Mouse (Mus musculus): ENCODE measurements around the gene Cyp2b23. TPM values are rescaled to one million over a fixed set of nuclear protein-coding genes. Genes with fewer than 3 reads are reported as not detected.
"Not testable (repeated sequence)": the region's sequence is repeated elsewhere in the genome, so short reads cannot be mapped to it uniquely, and the experiment has no call there.

Gene Cyp2b23
- not detected in 2 replicates for polyA plus RNA-seq (2014; fragmentation: Nextera tagmentation; extraction: Ambion mirVana)

DNA sequence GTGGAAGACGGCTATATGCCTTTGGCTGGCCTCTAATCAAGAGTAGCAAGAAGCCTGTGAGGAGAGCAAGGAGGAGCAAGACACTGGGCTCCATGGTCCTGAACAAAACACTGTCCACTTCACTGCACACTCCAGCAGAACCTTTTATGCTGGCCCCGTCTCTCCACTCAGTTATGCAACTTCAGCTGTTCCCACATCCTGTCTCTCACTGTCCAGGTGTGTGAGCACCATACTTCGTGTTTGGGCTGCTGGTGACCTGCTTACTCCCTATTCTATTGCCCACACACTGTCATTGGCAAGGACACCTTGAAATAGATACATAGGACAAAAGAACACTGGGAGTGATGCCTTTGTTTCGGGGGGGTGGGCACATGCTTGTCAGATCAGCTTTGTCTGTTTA is at the start of gene Cyp2b23:
Cyp2b23 (minus strand) TSS at position 101 of the 400 bp plus-strand sequence.
- WGBS, result 79% methylated on average over 4 of the region's 4 CpGs
- Histone ChIP-seq H3K4me3 (ENCODE audit: low read depth, low read length) (no peak within 1 kb of the TSS), H3K4me2 (replicated peaks; ENCODE audit: low read depth, low read length) (no peak within 1 kb of the TSS), H3K27me3 (ENCODE audit: control insufficient read depth, insufficient read depth, low read length) (no peaks in the 10 kb centered on the region), H3K9ac (ENCODE audit: low read depth, low read length) (no peak within 1 kb of the TSS), H3K27ac (ENCODE audit: low read depth, low read length) (no peak within 1 kb of the TSS), H3K9me3 (ENCODE audit: control insufficient read depth, low read length) (no peaks in the 10 kb centered on the region; the same call in 1 of the 2 replicates), H3K36me3 (ENCODE audit: control insufficient read depth, insufficient read depth, low read length) (no peaks in the 10 kb centered on the region), H3K4me1 (replicated peaks; ENCODE audit: control insufficient read depth, insufficient read depth, low read length) (no peaks in the 10 kb centered on the region)
- no peak for ATAC-seq (ENCODE audit: low FRiP score)
- no peak for DNase-seq (ENCODE audit: low spot score)

DNA sequence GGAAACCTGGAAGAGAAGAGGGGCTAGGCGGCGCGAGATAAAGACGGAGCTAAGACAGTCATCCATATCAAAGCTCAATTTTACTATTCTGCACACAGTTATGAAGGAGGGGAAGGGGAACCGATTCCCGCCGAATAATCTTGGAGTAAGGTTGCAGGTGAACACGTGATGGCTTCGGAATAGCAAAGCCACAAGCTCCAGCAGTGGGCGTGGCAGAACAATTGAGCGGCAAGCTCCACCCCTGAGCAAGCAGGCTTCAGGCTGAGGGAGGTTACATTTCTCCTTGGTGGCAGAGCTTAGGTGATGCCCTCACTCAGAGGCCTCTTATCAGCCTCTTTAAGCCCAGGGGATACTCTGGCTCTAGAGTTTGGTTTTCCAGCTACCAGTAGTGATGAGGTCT is 24.8 kb upstream of the Cyp2b23 start:
- ATAC-seq (ENCODE audit: low FRiP score) (no peak), DNase-seq (ENCODE audit: low spot score) (no peak)
- H3K27me3 ChIP-seq (ENCODE audit: control insufficient read depth, insufficient read depth, low read length), result no peaks in the 10 kb centered on the region
- H3K9me3 ChIP-seq (ENCODE audit: control insufficient read depth, low read length), result no peaks in the 10 kb centered on the region
- H3K4me2 ChIP-seq (replicated peaks; ENCODE audit: low read depth, low read length), result no peak overlapping the region
- no peak overlapping the region for H3K4me3 ChIP-seq (ENCODE audit: low read depth, low read length)
- H3K4me1 ChIP-seq (replicated peaks; ENCODE audit: control insufficient read depth, insufficient read depth, low read length), result no peaks in the 10 kb centered on the region
- 90% methylated on average over 11 of the region's 11 CpGs for WGBS
- H3K9ac ChIP-seq (ENCODE audit: low read depth, low read length), result no peak overlapping the region
- no peak overlapping the region for H3K27ac ChIP-seq (ENCODE audit: low read depth, low read length)
- no peaks in the 10 kb centered on the region for H3K36me3 ChIP-seq (ENCODE audit: control insufficient read depth, insufficient read depth, low read length)

DNA sequence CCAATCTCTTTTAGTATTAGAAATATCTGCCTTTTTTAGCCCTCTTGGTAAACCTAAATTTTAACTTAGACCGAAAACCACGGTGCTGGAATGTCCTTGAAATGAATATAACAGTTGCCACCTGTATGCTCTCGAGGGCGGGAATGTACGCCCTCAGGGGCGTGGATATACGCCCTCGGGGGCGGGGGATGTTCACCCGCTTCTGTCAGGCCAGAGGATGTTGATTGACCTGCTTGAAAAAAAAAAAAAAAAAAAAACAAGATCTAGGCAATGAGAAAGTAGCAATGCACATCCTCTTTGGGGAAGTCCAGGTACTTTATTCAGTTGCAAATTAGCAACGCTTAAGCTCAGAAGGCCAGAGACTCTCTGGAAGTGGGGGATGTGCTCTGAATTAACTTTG is 20.8 kb upstream of the Cyp2b23 start:
- ATAC-seq (ENCODE audit: low FRiP score) (no peak), DNase-seq (ENCODE audit: low spot score) (no peak)
- Histone ChIP-seq H3K36me3 (ENCODE audit: control insufficient read depth, insufficient read depth, low read length) (no peaks in the 10 kb centered on the region), H3K27ac (ENCODE audit: low read depth, low read length) (no peak overlapping the region), H3K4me1 (replicated peaks; ENCODE audit: control insufficient read depth, insufficient read depth, low read length) (no peaks in the 10 kb centered on the region), H3K27me3 (ENCODE audit: control insufficient read depth, insufficient read depth, low read length) (no peaks in the 10 kb centered on the region), H3K4me2 (replicated peaks; ENCODE audit: low read depth, low read length) (no peak overlapping the region), H3K4me3 (ENCODE audit: low read depth, low read length) (no peak overlapping the region), H3K9me3 (ENCODE audit: control insufficient read depth, low read length) (no peaks in the 10 kb centered on the region), H3K9ac (ENCODE audit: low read depth, low read length) (no peak overlapping the region)
- 47% methylated on average over 11 of the region's 11 CpGs for WGBS

DNA sequence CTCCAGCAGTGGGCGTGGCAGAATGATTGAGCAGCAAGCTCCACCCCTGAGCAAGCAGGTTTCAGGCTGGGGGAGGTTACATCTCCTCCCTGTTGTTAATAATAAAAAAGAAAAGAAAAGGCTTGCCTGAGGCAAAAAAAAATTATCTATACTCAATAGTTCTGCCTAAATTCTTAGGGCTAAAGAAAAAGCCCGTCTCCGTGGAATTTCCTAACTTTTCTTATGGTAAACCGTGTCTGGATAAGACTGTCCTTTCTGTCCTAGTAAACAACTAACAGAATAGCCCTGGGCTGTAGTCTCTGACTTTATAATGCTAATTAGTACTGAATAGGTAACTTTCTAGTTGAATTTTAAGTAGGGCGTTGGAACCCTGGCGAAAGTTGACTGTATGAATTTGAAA is 20.0 kb upstream of the Cyp2b23 start:
- not testable (repeated sequence) for H3K4me1 ChIP-seq (replicated peaks; ENCODE audit: control insufficient read depth, insufficient read depth, low read length); H3K9ac ChIP-seq (ENCODE audit: low read depth, low read length); H3K27me3 ChIP-seq (ENCODE audit: control insufficient read depth, insufficient read depth, low read length); H3K9me3 ChIP-seq (ENCODE audit: control insufficient read depth, low read length); DNase-seq (ENCODE audit: low spot score); H3K4me3 ChIP-seq (ENCODE audit: low read depth, low read length); H3K27ac ChIP-seq (ENCODE audit: low read depth, low read length); H3K36me3 ChIP-seq (ENCODE audit: control insufficient read depth, insufficient read depth, low read length); ATAC-seq (ENCODE audit: low FRiP score); H3K4me2 ChIP-seq (replicated peaks; ENCODE audit: low read depth, low read length)
- 31% methylated on average over 6 of the region's 6 CpGs for WGBS

DNA sequence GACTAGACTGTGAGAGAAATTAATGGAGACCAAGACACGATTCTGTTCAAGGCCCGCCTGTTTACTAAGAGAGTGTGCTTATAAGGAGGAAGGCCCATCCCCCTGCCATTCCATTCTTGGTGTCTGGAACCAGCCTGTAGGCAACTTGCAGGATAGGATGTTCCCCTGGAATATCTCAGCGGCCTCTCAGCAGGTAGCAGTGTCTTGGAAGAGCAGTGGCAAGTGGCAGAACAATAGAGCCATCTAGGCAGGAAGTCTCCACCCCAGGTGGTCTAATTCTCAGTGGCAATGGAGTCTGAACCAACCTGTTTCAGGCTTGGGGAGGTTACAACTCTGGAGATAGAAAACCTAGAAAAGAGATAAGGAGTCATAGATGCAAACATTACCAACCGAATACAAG is 13.9 kb upstream of the Cyp2b23 start:
- ATAC-seq (ENCODE audit: low FRiP score) (no peak), DNase-seq (ENCODE audit: low spot score) (no peak)
- H3K9ac ChIP-seq (ENCODE audit: low read depth, low read length), result no peak overlapping the region
- H3K9me3 ChIP-seq (ENCODE audit: control insufficient read depth, low read length), result no peaks in the 10 kb centered on the region
- no peak overlapping the region for H3K27ac ChIP-seq (ENCODE audit: low read depth, low read length)
- H3K36me3 ChIP-seq (ENCODE audit: control insufficient read depth, insufficient read depth, low read length), result no peaks in the 10 kb centered on the region
- WGBS, result 79% methylated on average over 4 of the region's 4 CpGs
- no peaks in the 10 kb centered on the region for H3K27me3 ChIP-seq (ENCODE audit: control insufficient read depth, insufficient read depth, low read length)
- no peak overlapping the region for H3K4me3 ChIP-seq (ENCODE audit: low read depth, low read length)
- H3K4me1 ChIP-seq (replicated peaks; ENCODE audit: control insufficient read depth, insufficient read depth, low read length), result no peaks in the 10 kb centered on the region
- H3K4me2 ChIP-seq (replicated peaks; ENCODE audit: low read depth, low read length), result no peak overlapping the region

DNA sequence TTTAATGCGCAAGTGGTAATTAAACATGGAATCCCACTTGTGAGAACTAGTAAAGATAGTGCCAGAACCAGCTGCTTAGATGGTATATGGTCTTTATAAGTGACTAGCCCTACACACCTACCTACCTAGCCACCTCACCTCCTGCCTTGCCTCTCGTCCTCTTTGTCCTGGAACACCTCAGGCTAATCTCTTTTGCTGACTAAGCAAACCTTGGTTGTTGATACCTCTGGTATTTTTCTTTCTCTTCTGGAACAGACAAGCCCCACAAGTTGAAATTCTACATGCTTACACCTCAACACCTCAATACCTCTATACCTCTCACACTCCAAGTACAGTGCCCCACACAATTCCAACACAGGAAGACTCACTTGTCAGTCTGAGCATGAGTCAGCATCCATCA is 524 bp downstream of the Cyp2b23 start:
- Histone ChIP-seq H3K9ac (ENCODE audit: low read depth, low read length) (no peak overlapping the region), H3K4me3 (ENCODE audit: low read depth, low read length) (no peak overlapping the region), H3K27ac (ENCODE audit: low read depth, low read length) (no peak overlapping the region), H3K9me3 (ENCODE audit: control insufficient read depth, low read length) (no peaks in the 10 kb centered on the region; the same call in 1 of the 2 replicates), H3K27me3 (ENCODE audit: control insufficient read depth, insufficient read depth, low read length) (no peaks in the 10 kb centered on the region), H3K4me1 (replicated peaks; ENCODE audit: control insufficient read depth, insufficient read depth, low read length) (no peaks in the 10 kb centered on the region), H3K4me2 (replicated peaks; ENCODE audit: low read depth, low read length) (no peak overlapping the region), H3K36me3 (ENCODE audit: control insufficient read depth, insufficient read depth, low read length) (no peaks in the 10 kb centered on the region)
- DNase-seq (ENCODE audit: low spot score), result no peak
- no peak for ATAC-seq (ENCODE audit: low FRiP score)
- WGBS, result 68% methylated on average over 2 of the region's 2 CpGs

DNA sequence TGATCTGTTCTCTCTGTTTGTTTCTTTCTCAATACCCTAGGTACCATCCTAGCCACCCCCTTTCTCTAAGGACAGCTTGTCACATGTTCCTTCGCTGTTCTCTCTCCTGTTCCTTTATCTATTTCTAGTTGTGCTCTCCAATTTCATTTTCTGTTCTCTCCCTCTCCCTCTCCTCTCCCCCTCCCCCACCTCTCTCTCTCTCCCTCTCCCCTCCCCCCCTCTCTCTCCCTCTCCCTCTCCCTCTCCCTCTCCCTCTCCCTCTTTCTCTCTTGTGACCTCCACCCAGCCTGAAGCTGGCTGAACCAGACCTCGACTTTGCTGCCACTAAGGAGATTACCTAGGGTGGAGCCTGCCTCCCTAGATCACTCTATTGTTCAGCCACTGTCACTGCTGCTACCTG is 18.8 kb downstream of the Cyp2b23 start:
- not testable (repeated sequence) for ATAC-seq (ENCODE audit: low FRiP score)

DNA sequence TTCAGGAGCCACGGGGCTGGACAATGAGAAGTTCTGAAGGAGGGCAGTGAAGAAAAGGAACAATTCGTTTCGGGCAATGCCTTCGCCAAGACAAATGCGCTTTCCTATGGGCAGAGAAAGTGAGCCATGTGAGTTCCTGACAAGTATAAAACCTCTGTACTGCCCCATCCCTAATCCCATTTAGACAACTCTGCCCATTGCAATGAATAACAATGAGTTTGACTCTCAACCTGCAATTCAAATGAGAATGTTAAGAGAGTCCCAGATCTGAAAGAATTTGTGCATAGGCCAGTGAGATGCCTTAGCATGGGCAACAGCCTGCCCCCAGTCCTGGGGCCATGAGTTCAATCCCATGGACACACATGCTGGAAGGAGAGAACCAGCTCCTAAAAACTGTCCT is 20.2 kb downstream of the Cyp2b23 start:
- H3K4me1 ChIP-seq (replicated peaks; ENCODE audit: control insufficient read depth, insufficient read depth, low read length), result no peaks in the 10 kb centered on the region
- ATAC-seq (ENCODE audit: low FRiP score) (no peak), DNase-seq (ENCODE audit: low spot score) (no peak)
- no peaks in the 10 kb centered on the region for H3K36me3 ChIP-seq (ENCODE audit: control insufficient read depth, insufficient read depth, low read length)
- H3K27ac ChIP-seq (ENCODE audit: low read depth, low read length), result no peak overlapping the region
- no peak overlapping the region for H3K9ac ChIP-seq (ENCODE audit: low read depth, low read length)
- no peak overlapping the region for H3K4me3 ChIP-seq (ENCODE audit: low read depth, low read length)
- H3K9me3 ChIP-seq (ENCODE audit: control insufficient read depth, low read length), result no peaks in the 10 kb centered on the region; the same call in 1 of the 2 replicates
- no peak overlapping the region for H3K4me2 ChIP-seq (replicated peaks; ENCODE audit: low read depth, low read length)
- WGBS, result 81% methylated on average over 5 of the region's 5 CpGs
- H3K27me3 ChIP-seq (ENCODE audit: control insufficient read depth, insufficient read depth, low read length), result no peaks in the 10 kb centered on the region

More for the DNA sequence above, 18.8 kb downstream of the Cyp2b23 start:
- not testable (repeated sequence) for H3K36me3 ChIP-seq (ENCODE audit: control insufficient read depth, insufficient read depth, low read length); H3K27me3 ChIP-seq (ENCODE audit: control insufficient read depth, insufficient read depth, low read length); H3K4me1 ChIP-seq (replicated peaks; ENCODE audit: control insufficient read depth, insufficient read depth, low read length); H3K9ac ChIP-seq (ENCODE audit: low read depth, low read length); H3K4me2 ChIP-seq (replicated peaks; ENCODE audit: low read depth, low read length); H3K9me3 ChIP-seq (ENCODE audit: control insufficient read depth, low read length); DNase-seq (ENCODE audit: low spot score); H3K27ac ChIP-seq (ENCODE audit: low read depth, low read length); H3K4me3 ChIP-seq (ENCODE audit: low read depth, low read length)
- WGBS, result 33% methylated on average over 2 of the region's 2 CpGs

DNA sequence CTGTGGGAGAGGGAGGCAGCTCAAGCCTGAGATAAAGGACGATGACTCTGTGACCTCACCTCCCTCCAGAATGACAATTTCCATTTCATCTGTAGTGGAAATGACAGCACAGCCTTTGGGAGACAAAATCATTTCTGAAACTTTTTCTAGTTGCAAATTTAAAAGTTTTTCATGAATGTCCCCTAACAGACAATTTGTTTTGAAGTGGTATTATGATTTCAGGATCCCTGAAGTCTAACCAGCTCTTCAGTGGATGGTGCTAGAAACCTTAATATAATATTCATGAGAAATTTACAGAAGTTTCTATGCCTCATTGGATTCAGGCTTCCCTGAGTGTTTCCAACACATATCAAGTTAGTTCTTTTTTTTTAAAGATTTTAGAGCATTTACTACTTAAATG is 67.9 kb downstream of the Cyp2b23 start, which contains the start of gene Vmn1r185:
Vmn1r185 (minus strand) TSS at position 101 of the 400 bp plus-strand sequence.
- H3K36me3 ChIP-seq (ENCODE audit: control insufficient read depth, insufficient read depth, low read length); H3K4me1 ChIP-seq (replicated peaks; ENCODE audit: control insufficient read depth, insufficient read depth, low read length); H3K9me3 ChIP-seq (ENCODE audit: control insufficient read depth, low read length); H3K4me3 ChIP-seq (ENCODE audit: low read depth, low read length); H3K9ac ChIP-seq (ENCODE audit: low read depth, low read length); H3K27me3 ChIP-seq (ENCODE audit: control insufficient read depth, insufficient read depth, low read length); H3K27ac ChIP-seq (ENCODE audit: low read depth, low read length); H3K4me2 ChIP-seq (replicated peaks; ENCODE audit: low read depth, low read length); DNase-seq (ENCODE audit: low spot score); ATAC-seq (ENCODE audit: low FRiP score): not testable (repeated sequence)
- 79% methylated on average over 1 of the region's 1 CpGs for WGBS

Data from hindbrain, embryonic 11.5 days (tissue).